Mouse (Mus musculus): ENCODE measurements around the gene Elane. TPM values are rescaled to one million over a fixed set of nuclear protein-coding genes. Genes with fewer than 3 reads are reported as not detected.

The Elane gene
- polyA plus RNA-seq, 1 experiment from 2014 or later = not detected

GRCm38 (mm10) chr10:79928907-79929701 lies 43.1 kb downstream of the Elane start:
- Histone ChIP-seq H3K27me3 (ENCODE audit: insufficient read depth, low read length) (no peaks in the 10 kb centered on the region), H3K36me3 (ENCODE audit: insufficient read depth, low read length) (peaks cover 16% of the 10 kb centered on the region), H3K27ac (peak overlapping the region; percentile 98), H3K9me3 (replicated peaks; ENCODE audit: low read length) (no peaks in the 10 kb centered on the region), H3K9ac (ENCODE audit: low read depth, low read length) (peak overlapping the region; percentile 25; the same call in 1 of the 2 replicates), H3K4me1 (replicated peaks; ENCODE audit: insufficient read depth, low read length) (peaks cover 34% of the 10 kb centered on the region), H3K4me3 (replicated peaks; ENCODE audit: low read depth, low read length) (peak overlapping the region; percentile 91), H3K4me2 (ENCODE audit: low read length) (peak overlapping the region; percentile 68)
- WGBS = 21% methylated on average over 9 of the region's 9 CpGs
- DNase-seq (ENCODE audit: low spot score) (no peak), ATAC-seq (replicated peaks; ENCODE audit: low FRiP score, low read depth) (no peak)
- no peak for TF ChIP-seq CTCF (IDR thresholded peaks at IDR 0.05; ENCODE audit: low read depth)

DNA sequence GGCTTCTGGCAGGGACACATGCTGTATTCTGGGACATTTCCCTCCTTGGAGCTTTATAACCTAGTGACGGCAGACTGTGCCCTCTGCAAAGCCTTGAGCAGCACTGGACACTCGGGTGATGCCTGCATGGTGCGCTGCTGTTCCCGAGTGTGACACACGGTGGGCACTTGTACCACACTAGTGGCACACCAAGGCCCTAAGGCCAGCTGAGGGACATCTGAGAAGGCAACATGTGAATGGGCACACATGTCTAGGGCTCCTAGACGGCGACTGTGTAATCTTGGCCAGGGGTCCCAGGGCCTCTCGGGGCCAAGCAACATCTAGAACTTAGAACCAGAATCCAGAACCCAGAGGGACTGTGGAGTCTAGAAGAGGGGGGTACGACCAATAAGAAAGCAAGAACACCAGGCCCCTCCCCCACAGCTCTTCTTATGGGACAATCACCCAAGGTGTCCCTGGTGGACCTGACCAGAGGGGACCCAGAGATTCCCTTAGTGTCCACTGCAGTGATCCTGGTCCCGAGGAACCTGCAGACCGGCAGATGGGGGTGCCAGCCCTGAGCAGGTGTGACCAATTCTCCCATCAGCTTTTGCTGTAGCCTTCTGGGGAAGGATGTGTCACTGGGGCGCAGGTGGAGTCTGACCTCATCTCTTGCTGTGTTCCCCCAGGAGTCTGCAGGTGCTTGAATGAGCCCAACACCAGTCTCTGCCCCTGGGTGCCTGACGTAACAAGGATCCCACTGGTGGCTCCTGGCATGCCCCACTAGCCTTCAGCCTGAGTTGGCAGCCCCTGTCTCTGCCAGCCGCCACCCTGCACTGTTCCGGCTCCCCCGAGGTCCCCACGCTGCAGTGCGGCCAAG lies 44.1 kb downstream of the Elane start:
- H3K27ac ChIP-seq = peak overlapping the region; percentile 98; the same call in 1 of the 2 replicates

DNA sequence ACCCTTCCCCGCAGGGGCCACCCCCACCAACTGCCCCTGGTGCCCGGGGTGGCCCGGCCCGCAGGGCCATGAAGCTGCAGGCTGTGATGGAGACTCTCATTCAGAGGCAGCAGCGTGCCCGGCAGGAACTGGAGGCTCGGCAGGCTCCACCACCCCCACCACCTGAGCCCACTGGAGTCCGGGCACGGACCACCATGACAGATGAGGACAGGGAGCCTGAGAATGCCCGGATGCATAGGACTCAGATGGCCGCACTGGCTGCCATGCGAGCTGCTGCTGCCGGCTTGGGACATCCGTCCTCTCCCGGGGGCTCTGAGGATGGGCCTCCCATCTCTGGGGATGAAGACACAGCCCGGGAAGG lies 44.8 kb downstream of the Elane start:
- ATAC-seq (replicated peaks; ENCODE audit: low FRiP score, low read depth) (no peak), DNase-seq (ENCODE audit: low spot score) (no peak)
- WGBS = 84% methylated on average over 16 of the region's 16 CpGs
- H3K9ac ChIP-seq (ENCODE audit: low read depth, low read length) = peak overlapping the region; percentile 31; the same call in 1 of the 2 replicates
- H3K4me3 ChIP-seq (replicated peaks; ENCODE audit: low read depth, low read length) = no peak overlapping the region
- H3K4me2 ChIP-seq (ENCODE audit: low read length) = no peak overlapping the region
- H3K9me3 ChIP-seq (replicated peaks; ENCODE audit: low read length) = no peaks in the 10 kb centered on the region
- H3K4me1 ChIP-seq (replicated peaks; ENCODE audit: insufficient read depth, low read length) = peaks cover 46% of the 10 kb centered on the region
- H3K36me3 ChIP-seq (ENCODE audit: insufficient read depth, low read length) = peaks cover 16% of the 10 kb centered on the region
- H3K27me3 ChIP-seq (ENCODE audit: insufficient read depth, low read length) = no peaks in the 10 kb centered on the region
- H3K27ac ChIP-seq = no peak overlapping the region
- no peak for TF ChIP-seq CTCF (IDR thresholded peaks at IDR 0.05; ENCODE audit: low read depth)

More for the DNA sequence above, 44.1 kb downstream of the Elane start:
- DNase-seq (ENCODE audit: low spot score) = no peak
- H3K36me3 ChIP-seq (ENCODE audit: insufficient read depth, low read length) = peaks cover 16% of the 10 kb centered on the region
- H3K9me3 ChIP-seq (replicated peaks; ENCODE audit: low read length) = no peaks in the 10 kb centered on the region
- TF ChIP-seq CTCF (IDR thresholded peaks at IDR 0.05; ENCODE audit: low read depth) = no peak
- peaks cover 40% of the 10 kb centered on the region for H3K4me1 ChIP-seq (replicated peaks; ENCODE audit: insufficient read depth, low read length)
- no peak for ATAC-seq (replicated peaks; ENCODE audit: low FRiP score, low read depth)
- no peaks in the 10 kb centered on the region for H3K27me3 ChIP-seq (ENCODE audit: insufficient read depth, low read length)
- H3K9ac ChIP-seq (ENCODE audit: low read depth, low read length) = no peak overlapping the region
- H3K4me3 ChIP-seq (replicated peaks; ENCODE audit: low read depth, low read length) = no peak overlapping the region
- WGBS = 81% methylated on average over 18 of the region's 18 CpGs
- no peak overlapping the region; the same call in 1 of the 2 replicates for H3K4me2 ChIP-seq (ENCODE audit: low read length)

GRCm38 (mm10) chr10:79931797-79932196 lies 45.8 kb downstream of the Elane start:
- ATAC-seq (replicated peaks; ENCODE audit: low FRiP score, low read depth) = no peak
- Histone ChIP-seq H3K36me3 (ENCODE audit: insufficient read depth, low read length) (peaks cover 16% of the 10 kb centered on the region), H3K27ac (peak overlapping the region; percentile 15; the same call in 1 of the 2 replicates), H3K9ac (ENCODE audit: low read depth, low read length) (no peak overlapping the region), H3K4me1 (replicated peaks; ENCODE audit: insufficient read depth, low read length) (peaks cover 54% of the 10 kb centered on the region), H3K9me3 (replicated peaks; ENCODE audit: low read length) (no peaks in the 10 kb centered on the region), H3K27me3 (ENCODE audit: insufficient read depth, low read length) (no peaks in the 10 kb centered on the region), H3K4me2 (ENCODE audit: low read length) (no peak overlapping the region), H3K4me3 (replicated peaks; ENCODE audit: low read depth, low read length) (no peak overlapping the region)
- 78% methylated on average over 9 of the region's 9 CpGs for WGBS
- no peak for DNase-seq (ENCODE audit: low spot score)
- TF ChIP-seq CTCF (IDR thresholded peaks at IDR 0.05; ENCODE audit: low read depth) = no peak

DNA sequence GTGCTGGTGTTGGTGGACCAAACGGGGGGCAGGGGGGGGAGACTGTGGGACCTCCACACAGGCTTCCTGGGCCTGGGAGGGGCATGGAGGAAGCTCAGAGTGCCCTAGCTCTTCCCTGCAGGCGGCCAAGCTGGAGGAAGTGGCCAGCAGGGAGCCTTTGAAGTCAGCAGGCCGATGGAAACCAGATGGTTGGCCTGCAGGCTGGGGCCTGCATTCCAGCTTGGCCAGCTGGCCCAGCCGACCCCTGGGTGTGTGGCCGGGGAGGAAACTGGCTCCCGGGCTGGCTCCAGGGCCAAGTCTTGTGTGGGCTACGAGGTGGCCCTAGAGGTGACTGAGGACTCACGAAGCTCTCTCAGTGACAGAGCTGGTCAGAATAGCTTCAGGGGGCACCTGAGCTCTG lies 46.7 kb downstream of the Elane start:
- peaks cover 16% of the 10 kb centered on the region for H3K36me3 ChIP-seq (ENCODE audit: insufficient read depth, low read length)
- peak; percentile 11; the same call in 1 of the 2 replicates for ATAC-seq (replicated peaks; ENCODE audit: low FRiP score, low read depth)
- H3K4me3 ChIP-seq (replicated peaks; ENCODE audit: low read depth, low read length) = no peak overlapping the region
- H3K9me3 ChIP-seq (replicated peaks; ENCODE audit: low read length) = no peaks in the 10 kb centered on the region
- peak overlapping the region; percentile 15 for H3K27ac ChIP-seq
- peak overlapping the region; percentile 30; the same call in 1 of the 2 replicates for H3K4me2 ChIP-seq (ENCODE audit: low read length)
- TF ChIP-seq CTCF (IDR thresholded peaks at IDR 0.05; ENCODE audit: low read depth) = peak; percentile 11; the same call in 1 of the 2 replicates
- H3K27me3 ChIP-seq (ENCODE audit: insufficient read depth, low read length) = no peaks in the 10 kb centered on the region
- WGBS = 18% methylated on average over 8 of the region's 8 CpGs
- H3K4me1 ChIP-seq (replicated peaks; ENCODE audit: insufficient read depth, low read length) = peaks cover 63% of the 10 kb centered on the region
- peak overlapping the region; percentile 18; the same call in 1 of the 2 replicates for H3K9ac ChIP-seq (ENCODE audit: low read depth, low read length)
- DNase-seq (ENCODE audit: low spot score) = peak; percentile 90

DNA sequence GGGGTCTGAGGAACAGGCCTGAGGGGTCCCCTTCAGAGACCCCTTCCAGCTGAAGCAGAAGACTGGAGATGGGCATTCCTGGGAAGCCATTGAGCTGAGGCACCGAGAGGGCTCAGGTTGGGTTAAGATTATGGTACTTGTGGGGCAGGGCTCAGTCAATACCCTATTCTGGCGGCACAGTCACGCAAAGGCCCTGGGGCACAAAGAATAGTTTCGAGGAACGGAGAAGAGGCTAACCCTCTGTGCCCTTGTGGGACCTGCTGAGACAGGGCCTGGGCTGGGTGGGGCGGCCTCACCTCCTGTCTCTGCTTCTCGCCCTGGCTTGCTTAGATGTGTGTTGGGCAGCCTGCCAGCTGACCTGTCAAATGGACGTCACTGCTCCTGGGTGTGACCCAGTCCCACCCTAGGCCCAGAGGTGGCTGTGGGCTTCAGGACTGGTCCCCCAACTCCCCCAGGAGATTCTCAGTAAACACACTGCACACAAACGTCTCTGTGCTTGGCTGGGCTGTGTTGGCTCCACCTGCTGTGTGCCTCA lies 47.2 kb downstream of the Elane start:
- Histone ChIP-seq H3K27me3 (ENCODE audit: insufficient read depth, low read length) (no peaks in the 10 kb centered on the region), H3K4me3 (replicated peaks; ENCODE audit: low read depth, low read length) (no peak overlapping the region), H3K9me3 (replicated peaks; ENCODE audit: low read length) (no peaks in the 10 kb centered on the region), H3K4me2 (ENCODE audit: low read length) (0 out of 2 replicates have a peak overlapping the region, but pooled peaks have one; percentile 30), H3K9ac (ENCODE audit: low read depth, low read length) (peak overlapping the region; percentile 18; the same call in 1 of the 2 replicates), H3K36me3 (ENCODE audit: insufficient read depth, low read length) (peaks cover 16% of the 10 kb centered on the region), H3K4me1 (replicated peaks; ENCODE audit: insufficient read depth, low read length) (peaks cover 66% of the 10 kb centered on the region), H3K27ac (peak overlapping the region; percentile 15)
- DNase-seq (ENCODE audit: low spot score) = no peak
- ATAC-seq (replicated peaks; ENCODE audit: low FRiP score, low read depth) = no peak
- WGBS = 69% methylated on average over 9 of the region's 9 CpGs
- TF ChIP-seq CTCF (IDR thresholded peaks at IDR 0.05; ENCODE audit: low read depth) = no peak

Data from kidney, postnatal 0 days (tissue).